In genomic region chr19:6819143-6819827, GRCm38 (mm10) we compare ENCODE assay signal across 23 mouse cellular contexts. TPM values are rescaled to one million over a fixed set of nuclear protein-coding genes. Genes with fewer than 3 reads are reported as not detected.
DNase-seq lines count a peak whose midpoint lies in the region; ATAC-seq lines count a peak whose summit lies in the region.
"Had no signal": no experiment of that assay in that cellular context is flagged by ENCODE, and none has a peak within 500 bp of the region (broad histone marks: within the 10 kb centered on the region; RNA-seq: fewer than 3 reads in every experiment).

No protein-coding gene starts in this region.

- H3K9me3 ChIP-seq in embryonic facial prominence, embryonic 12.5 days = no peaks in the 10 kb centered on the region
- H3K9me3 ChIP-seq in embryonic facial prominence, embryonic 10.5 days = peaks cover 2% of the 10 kb centered on the region; the same call in 1 of the 2 replicates
- H3K9me3 ChIP-seq in limb, embryonic 15.5 days = no peaks in the 10 kb centered on the region
- H3K9me3 ChIP-seq in limb, embryonic 10.5 days (replicated peaks) = no peaks in the 10 kb centered on the region; the same call in 1 of the 2 replicates
- H3K9me3 ChIP-seq: embryonic facial prominence, embryonic 15.5 days; heart, embryonic 13.5 days; liver, embryonic 13.5 days; neural tube, embryonic 15.5 days had no signal

- H3K9ac ChIP-seq in embryonic facial prominence, embryonic 12.5 days = no peak overlapping the region
- no peak overlapping the region for H3K9ac ChIP-seq in limb, embryonic 15.5 days
- H3K9ac ChIP-seq: embryonic facial prominence, embryonic 15.5 days; heart, embryonic 13.5 days; hindbrain, embryonic 14.5 days; limb, embryonic 12.5 days; liver, embryonic 13.5 days; neural tube, embryonic 15.5 days had no signal

- no peak overlapping the region for H3K4me3 ChIP-seq in embryonic facial prominence, embryonic 12.5 days
- no peak overlapping the region for H3K4me3 ChIP-seq in embryonic facial prominence, embryonic 10.5 days
- no peak overlapping the region for H3K4me3 ChIP-seq in limb, embryonic 15.5 days
- H3K4me3 ChIP-seq in limb, embryonic 10.5 days = no peak overlapping the region
- H3K4me3 ChIP-seq: embryonic facial prominence, embryonic 15.5 days; heart, embryonic 13.5 days; limb, embryonic 12.5 days; liver, embryonic 13.5 days; myocyte; neural tube, embryonic 15.5 days had no signal

- H3K4me1 ChIP-seq in embryonic facial prominence, embryonic 12.5 days = no peaks in the 10 kb centered on the region
- H3K4me1 ChIP-seq in embryonic facial prominence, embryonic 10.5 days = peaks cover 11% of the 10 kb centered on the region
- no peaks in the 10 kb centered on the region for H3K4me1 ChIP-seq in limb, embryonic 15.5 days
- H3K4me1 ChIP-seq in limb, embryonic 10.5 days = peaks cover 14% of the 10 kb centered on the region
- H3K4me1 ChIP-seq: limb, embryonic 12.5 days had no signal

- no peaks in the 10 kb centered on the region for H3K36me3 ChIP-seq in embryonic facial prominence, embryonic 12.5 days
- H3K36me3 ChIP-seq in embryonic facial prominence, embryonic 10.5 days (replicated peaks) = no peaks in the 10 kb centered on the region
- no peaks in the 10 kb centered on the region for H3K36me3 ChIP-seq in limb, embryonic 15.5 days
- no peaks in the 10 kb centered on the region for H3K36me3 ChIP-seq in limb, embryonic 10.5 days
- H3K36me3 ChIP-seq: embryonic facial prominence, embryonic 15.5 days; G1E; heart, embryonic 13.5 days; limb, embryonic 12.5 days; liver, embryonic 13.5 days; neural tube, embryonic 15.5 days had no signal

- DNase-seq in embryonic facial prominence, embryonic 10.5 days (ENCODE audit: low spot score) = no peak
- DNase-seq in limb, embryonic 10.5 days (ENCODE audit: low spot score) = no peak
- DNase-seq in 416B (ENCODE audit: low read depth) = peak; percentile 10
- peak; percentile 46 for DNase-seq in fat pad, adult 2 months (ENCODE audit: extremely low read depth, low read depth, low spot score)
- no peak for DNase-seq in cerebellum, postnatal 4 days (ENCODE audit: low spot score in 2 of 2)
- no peak for DNase-seq in heart, adult 8-10 months (ENCODE audit: low spot score)
- DNase-seq: cerebellum, adult 9-10 months; heart, adult 11 months; heart, postnatal 36 days; liver, embryonic 13.5 days; lung, postnatal 36 days had no signal

- no peak for ATAC-seq in embryonic facial prominence, embryonic 12.5 days (ENCODE audit: insufficient number of reproducible peaks, insufficient read depth, low FRiP score, low TSS enrichment)
- peak; percentile 41; the same call in 1 of the 2 replicates for ATAC-seq in limb, embryonic 15.5 days (ENCODE audit: insufficient number of reproducible peaks, low FRiP score, low TSS enrichment, low read depth)
- ATAC-seq: CD4-positive, CD25-positive, alpha-beta regulatory T cell, adult 4 months; intestine, postnatal 0 days had no signal

- H3K27me3 ChIP-seq in embryonic facial prominence, embryonic 12.5 days = no peaks in the 10 kb centered on the region
- peaks cover 22% of the 10 kb centered on the region; the same call in 1 of the 2 replicates for H3K27me3 ChIP-seq in embryonic facial prominence, embryonic 10.5 days (replicated peaks; ENCODE audit: low read depth, poor library complexity, severe bottlenecking)
- H3K27me3 ChIP-seq in limb, embryonic 15.5 days = peaks cover 3% of the 10 kb centered on the region; the same call in 1 of the 2 replicates
- H3K27me3 ChIP-seq in limb, embryonic 10.5 days (ENCODE audit: low read depth, poor library complexity, severe bottlenecking) = peaks cover 100% of the 10 kb centered on the region
- H3K27me3 ChIP-seq: embryonic facial prominence, embryonic 15.5 days; neural tube, embryonic 15.5 days had no signal

- no peak overlapping the region for H3K4me2 ChIP-seq in embryonic facial prominence, embryonic 12.5 days (replicated peaks)
- no peak overlapping the region for H3K4me2 ChIP-seq in limb, embryonic 15.5 days
- H3K4me2 ChIP-seq: embryonic facial prominence, embryonic 15.5 days; heart, embryonic 13.5 days; hindbrain, embryonic 14.5 days; limb, embryonic 12.5 days; liver, embryonic 13.5 days; midbrain, embryonic 11.5 days; neural tube, embryonic 15.5 days had no signal

- WGBS in embryonic facial prominence, embryonic 12.5 days = 44% methylated on average over 10 of the region's 10 CpGs
- 56% methylated on average over 10 of the region's 10 CpGs for WGBS in embryonic facial prominence, embryonic 10.5 days
- WGBS in limb, embryonic 15.5 days = 42% methylated on average over 10 of the region's 10 CpGs
- 54% methylated on average over 10 of the region's 10 CpGs for WGBS in limb, embryonic 10.5 days

- H3K27ac ChIP-seq in embryonic facial prominence, embryonic 12.5 days = 0 out of 2 replicates have a peak overlapping the region, but pooled peaks have one; percentile 30
- H3K27ac ChIP-seq in embryonic facial prominence, embryonic 10.5 days (replicated peaks) = no peak overlapping the region
- H3K27ac ChIP-seq in limb, embryonic 15.5 days = peak overlapping the region; percentile 3; the same call in 1 of the 2 replicates
- H3K27ac ChIP-seq in limb, embryonic 10.5 days = no peak overlapping the region
- H3K27ac ChIP-seq: embryonic facial prominence, embryonic 15.5 days; heart, embryonic 13.5 days; hindbrain, embryonic 14.5 days; limb, embryonic 12.5 days; liver, embryonic 13.5 days; neural tube, embryonic 15.5 days had no signal

RNA-seq across cellular contexts. Expression of gene Rps6ka4, which starts 21.2 kb away (rescaled TPM):
- 17.8 and 19.5 TPM in 2 replicates for polyA plus RNA-seq in embryonic facial prominence, embryonic 12.5 days (2016; fragmentation: Nextera tagmentation; extraction: Ambion mirVana)
- 5.3 and 7.0 TPM in 2 replicates for polyA plus RNA-seq in embryonic facial prominence, embryonic 10.5 days (2016; fragmentation: Nextera tagmentation; extraction: Ambion mirVana)
- polyA plus RNA-seq in limb, embryonic 15.5 days (2015; fragmentation: Nextera tagmentation; extraction: Ambion mirVana) = 33.5 and 36.1 TPM in 2 replicates
- polyA plus RNA-seq in limb, embryonic 10.5 days (2016; fragmentation: Nextera tagmentation; extraction: Ambion mirVana) = 2.8 and 4.8 TPM in 2 replicates
- total RNA-seq in heart, adult 8-10 months (2022) = 10 to 100 TPM; 15.0 to 20.0 (median 17.5) TPM

RNA-seq across cellular contexts. Expression of gene Ccdc88b, which starts 38.7 kb away (rescaled TPM):
- polyA plus RNA-seq in embryonic facial prominence, embryonic 12.5 days (2016; fragmentation: Nextera tagmentation; extraction: Ambion mirVana) = 0.69 and 0.70 TPM in 2 replicates
- polyA plus RNA-seq in embryonic facial prominence, embryonic 10.5 days (2016; fragmentation: Nextera tagmentation; extraction: Ambion mirVana) = 0.62 and 0.67 TPM in 2 replicates
- polyA plus RNA-seq in limb, embryonic 15.5 days (2015; fragmentation: Nextera tagmentation; extraction: Ambion mirVana) = 1.2 and 1.7 TPM in 2 replicates
- polyA plus RNA-seq in limb, embryonic 10.5 days (2016; fragmentation: Nextera tagmentation; extraction: Ambion mirVana) = 0.15 and 0.61 TPM in 2 replicates
- total RNA-seq in heart, adult 8-10 months (2022) = under 1 TPM; 0.44 to 0.89 (median 0.66) TPM

Comparison
In these comparisons a context has a peak if more than half of its experiments do, and no peak if none do; other contexts are left out.
1. H3K27ac ChIP-seq: peak in embryonic facial prominence, embryonic 12.5 days (single experiment) and limb, embryonic 15.5 days (single experiment); none in embryonic facial prominence, embryonic 10.5 days (single experiment) and limb, embryonic 10.5 days (single experiment).
2. DNase-seq: peak in 416B (single experiment) and fat pad, adult 2 months (single experiment); none in embryonic facial prominence, embryonic 10.5 days (single experiment), limb, embryonic 10.5 days (single experiment), cerebellum, postnatal 4 days (0 of 2) and heart, adult 8-10 months (single experiment).